Mouse (Mus musculus): Measurements from ENCODE around the gene Med26.

Gene Med26

DNA sequence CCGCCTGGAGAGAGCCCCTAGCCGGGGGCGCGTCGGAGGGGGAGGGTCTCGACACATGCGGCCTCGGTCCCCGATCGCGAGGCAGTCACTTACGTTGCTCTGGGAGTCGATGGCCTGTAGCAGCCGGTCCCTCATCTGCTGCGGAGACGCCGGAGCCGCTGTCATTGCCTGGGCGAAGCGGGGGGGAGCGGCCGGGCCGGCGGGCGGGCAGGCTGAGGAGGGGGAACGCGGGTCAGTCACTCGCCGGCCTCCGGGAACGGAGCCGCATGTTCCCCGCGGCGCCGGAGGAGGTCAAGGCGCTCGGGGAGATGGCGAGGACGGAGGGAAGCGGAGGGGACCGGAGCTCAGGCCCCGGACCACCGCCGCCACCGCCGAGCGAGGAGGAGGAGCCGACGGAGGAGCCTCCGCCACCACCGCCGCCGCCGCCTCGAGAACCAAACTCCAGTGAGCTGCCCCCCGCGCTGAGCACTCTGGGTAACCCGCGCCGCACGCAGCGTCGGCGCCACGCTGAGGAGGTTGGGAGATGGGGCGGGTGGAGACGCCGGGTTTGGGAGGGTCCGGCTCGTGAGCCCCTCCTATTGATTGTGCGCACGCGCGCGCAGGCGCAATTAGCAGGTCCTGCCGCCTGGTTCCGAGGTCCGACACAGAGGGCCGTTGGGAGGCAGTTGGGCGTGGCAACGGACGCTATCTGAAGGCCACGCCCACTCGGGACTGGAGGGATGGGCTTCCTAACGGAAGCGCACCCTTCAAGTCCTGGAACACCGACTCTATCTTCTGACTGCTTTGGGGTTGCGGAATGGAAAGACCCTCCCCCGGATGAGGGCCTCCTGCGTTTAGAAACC is at the start of gene Med26:
TSS of gene Med26 (minus strand) at position 469 of the 842 bp plus-strand sequence.
- peak; percentile 97 to 99 for DNase-seq (ENCODE audit: low spot score in 2 of 2)

DNA sequence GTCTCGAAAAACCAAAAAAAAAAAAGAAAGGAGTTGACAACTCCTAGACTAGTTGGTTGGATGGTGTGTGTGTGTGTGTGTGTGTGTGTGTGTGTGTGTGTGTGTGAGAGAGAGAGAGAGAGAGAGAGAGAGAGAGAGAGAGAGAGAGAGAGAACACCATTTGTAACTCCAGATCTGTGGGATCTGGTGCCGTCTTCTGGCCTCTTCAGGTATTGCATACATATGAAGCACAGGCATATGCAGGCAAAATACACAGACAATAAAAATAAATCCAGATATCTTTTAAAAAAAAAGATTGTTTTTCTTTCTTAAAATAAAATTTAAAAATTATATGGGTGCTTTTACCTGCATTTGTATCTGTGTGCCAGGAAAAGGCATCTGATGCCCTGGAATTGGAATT is 42.1 kb upstream of the Med26 start:
- DNase-seq (ENCODE audit: low spot score in 2 of 2): no peak

DNA sequence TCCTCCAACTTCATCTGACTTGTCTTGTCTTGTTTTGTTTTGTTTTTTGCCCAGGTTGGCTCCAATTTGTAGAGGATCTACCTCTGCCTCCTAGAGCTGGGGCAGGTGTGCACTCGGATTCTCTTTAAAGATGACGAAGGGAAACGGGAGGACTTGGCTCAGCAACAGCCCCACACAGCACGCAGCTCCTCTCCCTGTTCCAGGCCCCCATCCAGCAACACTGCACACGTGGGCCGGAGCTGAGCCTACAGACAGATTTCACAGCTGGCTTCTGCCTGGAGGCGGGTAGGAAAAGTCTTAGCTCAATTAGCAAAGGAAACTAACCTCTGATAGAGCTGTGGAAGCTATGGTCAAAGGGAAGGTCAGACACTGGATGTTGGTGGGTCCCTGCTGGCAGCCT is 41.2 kb upstream of the Med26 start:
- DNase-seq (ENCODE audit: low spot score in 2 of 2): peak; percentile 82 to 86

DNA sequence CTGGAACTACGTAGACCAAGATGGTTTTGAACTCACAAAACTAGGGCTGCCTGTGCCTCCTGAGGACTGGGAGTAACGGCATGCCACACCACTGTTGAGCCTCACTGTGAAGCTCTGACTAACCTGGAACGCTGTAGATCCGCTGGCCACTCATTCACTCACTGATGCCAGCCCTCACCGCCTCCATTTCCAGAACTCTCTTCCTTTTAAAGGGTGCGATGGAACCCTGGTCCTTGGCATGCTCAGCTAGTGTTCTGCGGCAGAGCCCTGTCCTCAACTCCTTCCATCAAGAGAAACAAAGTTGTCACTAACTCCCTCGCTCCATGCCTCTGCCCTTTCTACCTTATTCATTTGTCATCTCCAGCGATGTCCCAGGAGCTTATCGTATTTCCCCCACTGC is 40.8 kb upstream of the Med26 start:
- peak; percentile 40 to 45 for DNase-seq (ENCODE audit: low spot score in 2 of 2)

DNA sequence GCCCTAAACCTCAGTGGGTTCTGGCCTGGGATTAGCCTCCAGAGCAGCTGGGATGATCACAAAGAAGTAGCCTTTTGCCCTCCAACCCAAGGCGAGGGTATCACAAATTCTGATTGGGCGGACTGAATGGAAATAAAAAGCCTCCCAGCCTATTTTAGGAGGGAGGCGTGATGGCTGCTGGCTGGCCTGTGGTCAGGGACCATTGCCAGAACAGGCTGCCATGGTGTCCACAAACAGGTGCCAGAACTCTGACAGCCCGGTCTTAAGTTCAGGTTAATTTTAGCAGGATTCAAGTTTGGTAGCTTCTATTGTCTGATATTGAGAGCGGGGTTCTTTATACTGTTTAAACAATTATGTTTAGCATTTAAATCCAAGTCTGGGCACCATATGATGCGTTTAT is 39.7 kb upstream of the Med26 start:
- DNase-seq (ENCODE audit: low spot score in 2 of 2): no peak

DNA sequence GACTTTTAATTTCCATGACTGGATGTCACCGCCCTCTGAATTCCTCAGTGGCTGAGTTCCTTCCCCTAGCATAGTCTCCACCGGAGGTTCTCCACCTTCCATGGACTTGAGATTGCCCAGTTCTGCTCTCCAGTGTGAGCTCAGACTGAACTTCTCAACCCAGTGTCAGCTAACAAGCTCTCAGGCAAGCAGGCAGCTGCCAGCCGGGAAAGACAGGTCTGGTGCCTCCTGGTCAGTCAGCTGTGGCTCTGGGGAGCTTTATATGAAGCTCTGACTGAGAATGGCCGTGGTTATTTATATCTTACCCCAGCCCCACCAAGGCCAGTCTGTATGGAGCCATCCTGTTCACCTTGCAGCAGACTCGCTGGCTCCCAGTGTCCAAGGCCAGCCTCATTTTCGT is 36.3 kb upstream of the Med26 start:
- no peak for DNase-seq (ENCODE audit: low spot score in 2 of 2)

DNA sequence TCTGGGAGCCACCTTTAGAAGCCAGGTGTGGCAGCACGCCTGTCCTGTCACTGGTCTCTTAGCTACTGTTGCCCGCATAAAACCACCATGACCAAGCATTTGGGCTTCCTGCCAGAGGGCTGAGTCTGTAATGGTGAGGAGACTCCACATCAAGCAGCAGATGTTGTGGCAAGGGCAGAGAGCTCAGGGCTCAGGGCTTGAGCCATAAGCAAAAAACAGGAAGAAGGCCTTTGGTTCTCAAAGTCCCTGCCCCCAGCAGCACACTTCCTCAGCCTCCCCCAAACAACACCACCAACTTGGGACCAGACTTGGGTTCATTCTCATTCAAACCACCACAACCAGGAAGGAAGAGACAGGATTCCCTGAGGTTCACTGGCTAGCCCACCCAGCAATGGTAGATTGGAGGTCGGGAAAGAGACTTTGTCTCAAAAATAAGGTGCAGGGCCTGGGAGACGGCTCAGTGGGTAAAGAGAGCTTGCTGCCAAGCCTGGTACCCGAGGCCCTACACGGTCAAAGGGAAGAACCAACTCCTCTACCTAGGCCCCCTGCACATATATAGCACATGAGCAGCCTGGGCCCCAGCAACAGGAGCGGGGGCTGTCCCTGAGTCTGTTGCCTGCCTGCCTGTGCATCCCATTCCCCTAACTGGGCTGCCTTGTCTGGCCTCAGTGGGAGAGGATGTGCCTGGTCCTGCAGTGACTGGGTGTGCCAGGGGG is 35.1 kb upstream of the Med26 start:
- DNase-seq (ENCODE audit: low spot score in 2 of 2): no peak

DNA sequence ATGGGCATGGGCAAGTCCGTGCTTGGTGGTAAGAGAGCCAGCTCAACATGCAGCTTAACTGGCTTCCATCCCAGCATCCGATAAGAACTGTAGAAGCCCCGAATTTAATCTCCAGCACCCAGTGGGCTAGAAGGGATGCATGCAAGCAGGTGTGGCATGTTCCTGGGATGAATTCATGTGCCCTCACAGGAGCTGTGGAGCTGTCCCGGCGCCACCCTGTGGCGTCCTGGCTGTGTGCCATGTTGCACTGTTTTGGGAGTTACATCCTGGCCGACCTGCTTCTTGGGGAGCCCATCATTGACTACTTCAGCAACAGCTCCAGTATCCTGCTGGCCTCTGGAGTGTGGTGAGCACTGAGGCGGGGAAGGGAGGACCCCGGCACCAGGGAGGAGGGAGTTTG is 31.3 kb upstream of the Med26 start:
- no peak for DNase-seq (ENCODE audit: low spot score in 2 of 2)

DNA sequence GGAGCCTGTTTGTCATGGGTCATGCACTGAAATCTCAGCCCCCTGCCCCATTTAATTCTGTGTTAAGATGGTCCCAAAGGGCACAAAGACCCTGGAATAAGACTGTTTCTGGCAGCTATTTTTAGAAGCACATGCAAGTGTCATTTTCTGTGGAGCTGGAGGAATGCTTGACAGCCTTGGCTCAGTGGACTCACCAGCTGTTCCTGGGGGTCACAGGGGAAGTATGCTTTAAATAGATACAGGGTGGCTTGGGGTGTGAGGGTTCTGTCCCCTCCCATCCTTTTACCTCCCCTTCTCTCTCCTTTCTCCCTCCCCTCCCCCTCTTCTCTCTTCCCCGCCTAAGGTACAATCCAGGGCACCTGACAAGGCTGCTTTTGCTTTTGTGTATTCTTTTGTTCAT is 29.9 kb upstream of the Med26 start:
- no peak for DNase-seq (ENCODE audit: low spot score in 2 of 2)

DNA sequence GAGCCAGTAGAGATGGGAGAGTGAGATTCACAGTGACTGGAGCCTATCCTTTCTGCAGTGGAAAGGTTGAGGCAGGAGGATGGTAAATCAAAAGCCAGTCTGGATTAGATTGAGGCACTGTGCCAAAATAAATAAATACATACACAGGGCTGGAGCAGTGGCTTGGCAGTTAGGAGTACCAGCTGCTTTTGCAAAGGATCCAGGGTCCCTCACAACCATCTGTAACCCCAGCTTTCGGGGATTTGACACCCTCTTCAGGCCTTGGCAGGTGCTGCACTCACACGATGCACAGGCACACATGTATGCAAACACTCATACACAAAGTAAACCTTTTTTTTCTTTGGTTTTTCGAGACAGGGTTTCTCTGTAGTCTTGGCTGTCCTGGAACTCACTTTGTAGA is 29.2 kb upstream of the Med26 start:
- no peak for DNase-seq (ENCODE audit: low spot score in 2 of 2)

DNA sequence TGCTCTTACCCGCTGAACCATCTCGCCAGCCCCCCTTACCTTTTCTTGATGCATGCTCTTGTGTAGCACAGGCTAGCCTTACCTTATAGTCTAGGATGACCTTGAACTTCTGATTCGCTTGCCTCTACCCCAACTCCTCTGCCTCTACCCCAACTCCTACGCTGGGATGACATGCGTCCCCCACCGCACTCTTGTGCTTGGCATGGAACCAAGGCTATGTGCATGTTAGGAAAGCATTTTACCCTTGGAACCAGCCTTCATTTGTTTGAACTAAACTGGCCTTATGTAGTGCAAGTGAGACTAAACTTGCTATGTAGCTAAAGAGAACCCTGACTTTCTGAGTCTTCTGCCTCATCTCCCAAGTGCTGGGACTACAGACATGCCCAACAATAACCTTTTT is 27.8 kb upstream of the Med26 start:
- DNase-seq (ENCODE audit: low spot score in 2 of 2): no peak

DNA sequence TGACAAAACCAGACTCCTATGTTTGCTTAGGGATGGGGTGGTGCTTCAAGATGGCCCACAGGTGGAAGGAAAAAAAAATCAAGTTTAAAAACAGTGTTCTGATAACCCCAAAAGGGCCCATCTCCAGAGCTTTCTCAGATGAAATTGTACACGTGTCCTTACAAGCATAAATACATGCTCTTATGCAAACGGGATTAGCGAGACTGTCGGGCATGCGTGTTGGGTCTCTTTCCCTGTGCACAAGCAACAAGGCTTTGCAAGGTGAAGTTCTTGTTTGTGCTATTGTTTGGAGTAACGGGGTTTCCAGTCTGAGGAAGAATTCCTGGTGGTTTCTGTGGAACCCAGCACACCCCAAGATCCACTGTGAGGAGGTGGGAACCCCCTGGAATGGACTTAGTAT is 25.4 kb upstream of the Med26 start:
- DNase-seq (ENCODE audit: low spot score in 2 of 2): no peak

DNA sequence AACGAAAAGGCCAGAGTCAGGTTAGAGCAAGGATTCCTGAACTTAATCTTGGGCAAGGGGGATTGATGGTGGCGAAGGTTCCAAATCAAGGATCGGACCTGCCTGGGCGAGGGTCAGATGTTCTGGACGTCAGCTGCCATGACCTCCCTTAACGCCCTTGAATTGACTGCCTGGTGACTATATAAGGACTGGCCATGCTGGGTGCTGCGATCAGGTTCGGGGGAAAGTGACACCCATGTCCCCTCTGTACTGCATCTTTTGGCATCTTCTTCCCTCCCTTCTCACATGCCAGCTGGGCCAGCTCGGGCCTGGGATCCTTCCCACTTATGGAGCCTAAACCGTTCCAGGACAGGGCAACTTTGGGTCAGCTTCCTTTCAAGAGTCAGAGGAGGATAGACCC is 24.4 kb upstream of the Med26 start:
- no peak for DNase-seq (ENCODE audit: low spot score in 2 of 2)

DNA sequence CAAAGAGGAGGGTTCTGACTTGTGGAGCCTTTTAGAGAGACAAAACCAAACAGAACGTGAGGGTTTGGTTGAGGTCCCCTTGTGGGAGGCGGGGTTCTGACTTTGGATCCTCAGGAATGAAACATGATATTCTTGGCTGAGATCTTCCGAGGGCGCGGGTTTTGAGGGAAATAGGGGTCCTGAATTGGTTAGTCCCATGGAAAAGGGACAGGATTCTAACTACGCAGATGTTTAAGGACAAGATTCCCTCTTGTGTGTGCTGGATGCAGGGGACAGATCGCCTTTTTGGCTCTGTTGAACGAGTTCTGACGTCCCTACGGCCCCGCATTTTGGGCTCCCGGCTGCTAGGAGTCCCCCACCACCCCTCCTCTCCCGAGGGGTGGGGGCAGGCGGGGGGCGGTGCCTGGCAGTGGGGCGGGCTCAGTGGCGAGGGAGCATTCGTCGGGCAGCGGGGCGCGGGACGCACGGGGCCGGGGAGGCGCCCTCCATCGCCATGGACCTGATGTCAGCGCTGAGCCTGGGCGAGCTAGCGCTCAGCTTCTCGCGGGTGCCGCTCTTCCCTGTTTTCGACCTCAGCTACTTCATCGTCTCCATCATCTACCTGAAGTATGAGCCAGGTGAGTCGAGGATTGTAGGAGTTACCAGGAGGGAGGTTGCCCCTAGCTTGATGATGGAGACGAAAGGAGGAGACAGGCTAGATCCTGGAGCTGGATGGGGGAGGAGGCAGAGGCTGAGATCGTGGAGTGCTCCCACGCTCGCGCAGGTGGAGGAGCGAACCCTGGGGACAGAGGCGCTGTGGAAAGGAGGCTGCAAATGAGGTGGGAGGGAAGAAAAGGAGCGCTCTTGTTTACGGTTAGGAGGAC is 23.8 kb upstream of the Med26 start, which contains the start of gene Tmem38a:
TSS of gene Tmem38a (plus strand) at position 445 of the 863 bp plus-strand sequence.
- DNase-seq (ENCODE audit: low spot score in 2 of 2): peak; percentile 70 to 79

DNA sequence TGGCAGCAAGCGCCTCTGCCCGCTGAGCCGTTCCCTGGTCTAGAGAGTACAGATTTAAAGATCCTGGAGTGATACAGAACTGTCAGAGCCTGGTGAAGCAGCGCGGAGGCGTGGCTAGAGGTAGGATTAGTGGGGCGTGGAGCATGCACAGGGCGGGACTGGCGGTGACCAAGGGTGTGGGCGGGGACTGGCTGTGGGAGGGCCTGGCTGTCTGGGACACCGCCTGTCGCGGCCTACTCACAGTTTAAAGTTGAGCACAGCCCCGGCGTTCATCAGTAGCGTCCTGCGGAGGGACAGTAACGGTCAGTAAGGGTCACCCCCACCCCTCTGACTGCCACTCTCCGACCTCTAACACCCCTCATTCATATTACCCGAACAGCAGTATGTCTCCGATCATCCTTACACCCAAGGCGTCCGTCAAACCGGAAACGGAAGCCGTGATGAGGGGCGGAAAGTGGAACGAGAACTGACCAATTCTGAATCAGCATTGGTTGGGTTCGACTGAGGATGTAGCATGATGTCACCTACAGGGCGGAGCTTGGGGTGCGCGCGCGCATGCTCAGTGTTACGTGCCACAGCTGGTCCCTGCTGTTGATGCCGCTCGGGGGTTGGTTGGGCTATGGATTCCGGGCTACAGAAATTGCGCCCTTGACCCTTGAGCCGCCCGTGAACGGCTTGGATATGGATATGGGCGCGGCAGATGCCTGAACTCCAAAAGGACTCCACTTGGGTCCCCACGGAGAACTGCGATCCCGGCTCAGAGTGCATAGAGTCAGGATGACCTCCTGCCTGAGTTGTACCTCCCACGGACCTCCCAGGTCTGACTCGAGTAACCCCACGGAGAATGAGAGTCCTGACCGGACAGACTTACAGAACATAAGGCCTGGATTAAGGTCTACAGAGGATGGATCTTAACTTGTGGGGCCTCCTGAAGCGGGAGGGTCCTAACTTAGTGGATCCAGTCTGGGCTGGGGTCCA is 22.9 kb upstream of the Med26 start, which contains the start of gene Smim7:
TSS of gene Smim7 (minus strand) at position 456 of the 978 bp plus-strand sequence.
- peak; percentile 97 to 98 for DNase-seq (ENCODE audit: low spot score in 2 of 2)

DNA sequence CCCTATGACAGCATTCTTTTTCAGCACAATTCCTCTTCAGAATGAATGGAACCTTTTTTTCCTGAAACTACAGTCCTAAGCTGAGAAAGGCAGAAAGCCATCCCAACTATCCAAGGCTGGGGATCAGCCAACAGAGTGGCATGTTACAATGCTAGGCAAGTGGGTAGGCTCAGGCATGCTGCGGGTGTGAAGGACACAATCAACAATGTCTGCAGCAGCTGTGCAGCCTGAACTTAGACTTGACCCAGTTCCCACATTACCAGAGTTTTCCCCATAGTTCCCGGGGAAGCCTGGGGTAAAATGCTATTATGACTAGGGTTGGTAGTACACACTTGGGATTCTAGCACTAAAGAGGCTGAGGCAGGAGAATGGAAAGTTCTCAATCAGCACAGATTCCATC is 17.9 kb upstream of the Med26 start:
- DNase-seq (ENCODE audit: low spot score in 2 of 2): no peak

DNA sequence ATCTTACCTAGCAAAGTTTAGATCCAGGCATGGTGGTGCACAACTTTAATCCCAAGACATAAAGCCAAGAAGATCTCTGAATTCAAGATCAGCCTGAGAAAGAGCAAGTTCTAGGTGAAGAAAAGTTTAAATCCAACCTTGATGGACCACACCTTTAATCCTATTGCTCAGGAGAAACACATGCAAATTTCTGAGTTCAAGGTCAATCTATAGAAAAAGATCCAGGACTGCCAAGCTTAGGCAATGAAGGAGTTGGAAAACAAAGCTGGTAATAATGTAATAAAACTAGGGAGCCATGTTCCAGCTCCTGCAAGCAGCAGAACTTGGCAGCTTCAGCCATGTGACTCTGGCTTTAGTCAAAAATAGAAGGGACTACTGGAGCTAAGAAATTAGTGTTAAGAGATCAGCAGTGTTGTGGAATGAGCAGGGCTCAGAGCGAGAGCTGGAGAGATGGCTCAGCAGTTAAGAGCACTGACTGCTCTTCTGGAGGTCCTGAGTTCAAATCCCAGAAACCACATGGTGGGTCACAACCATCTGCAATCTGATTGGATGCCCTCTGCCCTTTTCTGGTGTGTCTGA is 13.1 kb upstream of the Med26 start:
- DNase-seq (ENCODE audit: low spot score in 2 of 2): no peak

DNA sequence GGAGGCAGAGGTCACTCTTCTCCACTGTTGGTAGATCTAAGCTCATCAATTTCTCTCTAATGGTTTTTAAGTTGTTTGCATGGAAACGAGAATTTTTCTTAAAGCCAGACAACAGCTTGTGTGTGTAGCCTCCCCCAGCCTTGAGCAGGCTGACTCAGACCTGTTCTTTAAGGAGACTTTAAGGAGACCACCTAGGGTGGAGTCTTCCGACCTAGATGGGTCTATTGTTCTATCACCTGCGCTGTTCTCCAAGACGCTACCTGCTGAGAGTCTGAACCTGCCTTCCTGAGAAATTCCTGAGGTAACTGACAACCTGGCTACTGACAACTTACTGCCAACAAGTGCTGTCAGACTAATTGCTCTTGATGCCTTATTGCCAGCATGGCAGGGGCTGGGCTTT is 7.7 kb upstream of the Med26 start:
- DNase-seq (ENCODE audit: low spot score in 2 of 2): no peak

DNA sequence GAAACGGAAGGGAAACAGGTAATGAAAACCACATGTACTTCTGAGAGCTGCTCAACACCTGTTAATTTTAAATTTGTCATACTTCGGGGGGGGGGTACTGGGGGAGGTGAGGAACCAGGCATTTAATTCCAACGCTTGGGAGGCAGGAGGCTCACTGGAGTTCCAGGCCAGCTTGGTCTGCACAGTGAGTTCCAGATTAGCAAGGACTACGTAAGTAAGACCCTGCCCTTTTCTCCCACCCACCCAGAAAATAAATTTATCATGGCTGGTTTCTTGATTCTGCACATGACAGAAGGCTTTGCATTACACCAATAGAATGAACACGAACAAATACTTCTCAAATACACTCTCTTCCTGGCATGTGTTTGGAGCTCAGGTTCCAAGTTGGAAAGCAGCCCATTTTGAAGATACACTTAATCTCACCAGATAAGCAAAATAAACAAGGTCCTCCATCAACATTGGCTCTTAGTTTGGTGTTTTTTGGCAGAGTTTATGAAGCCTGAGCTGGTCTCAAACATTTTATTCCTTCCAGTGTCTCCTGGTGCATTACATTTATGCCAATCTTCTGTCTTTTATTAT is 1.3 kb upstream of the Med26 start:
- DNase-seq (ENCODE audit: low spot score in 2 of 2): no peak

DNA sequence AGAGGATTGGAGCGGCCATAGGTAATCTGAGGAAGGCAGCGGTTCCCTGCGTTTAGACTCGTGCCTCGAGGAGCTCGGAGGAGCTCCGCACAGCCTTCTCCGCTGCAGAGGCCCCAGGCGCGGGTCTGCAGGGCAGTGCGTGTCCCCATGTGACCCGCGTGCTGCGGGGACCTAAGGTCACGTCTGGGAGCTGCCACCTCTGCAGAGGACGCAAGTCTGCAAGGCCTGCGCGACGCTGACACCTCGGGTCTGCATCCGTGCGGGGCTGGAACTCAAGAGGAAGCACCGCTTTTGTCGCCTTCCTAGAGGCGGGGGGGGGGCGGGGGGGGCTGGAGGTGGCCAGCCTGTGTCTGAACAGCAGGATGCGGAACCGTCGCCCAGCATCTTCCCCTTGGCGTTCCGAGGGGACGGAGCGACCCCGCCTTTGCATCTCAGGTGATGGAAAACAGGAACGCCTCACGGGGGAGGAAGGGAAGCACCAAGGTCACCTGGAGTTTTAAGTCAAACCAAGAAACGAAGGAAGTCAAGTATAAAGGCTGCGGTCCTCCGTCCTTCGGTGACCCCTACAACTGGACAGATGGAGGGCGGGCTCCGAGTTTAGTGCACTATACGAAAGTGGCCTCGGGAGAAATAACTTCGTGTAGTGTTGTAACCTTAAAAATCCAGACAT is 709 bp upstream of the Med26 start:
- DNase-seq (ENCODE audit: low spot score in 2 of 2): no peak
